Mouse (Mus musculus) granulocyte monocyte progenitor cell, adult 5-6 weeks (primary cell): ENCODE results near the gene Hist1h1d. TPM values are rescaled to one million over a fixed set of nuclear protein-coding genes. Genes with fewer than 3 reads are reported as not detected.

Experiments used
- ATAC-seq: replicated peaks from 2 replicates; pipeline ENCODE4 v1.8.0; 2016; ENCODE audit warnings: mild to moderate bottlenecking, moderate TSS enrichment, inconsistent platforms; ENCODE audit not compliant: poor library complexity, severe bottlenecking
- total RNA-seq, 2 experiments: library from RNA; stranded (forward) in 1 of 2; stranded (reverse) in 1 of 2; fragments of 200-712, 200-1000 nt in 1 of 2; fragments of >200 nt in 1 of 2; fragmentation: Nextera tagmentation in 1 of 2; gene quantifications; 2 replicates each; pipeline ENCODE4 v1.2.3; 2014 to 2017

Hist1h1d gene
- total RNA-seq (2014; fragmentation: Nextera tagmentation) (13.1 and 13.2 TPM in 2 replicates), total RNA-seq (2017) (109 and 113 TPM in 2 replicates)

DNA sequence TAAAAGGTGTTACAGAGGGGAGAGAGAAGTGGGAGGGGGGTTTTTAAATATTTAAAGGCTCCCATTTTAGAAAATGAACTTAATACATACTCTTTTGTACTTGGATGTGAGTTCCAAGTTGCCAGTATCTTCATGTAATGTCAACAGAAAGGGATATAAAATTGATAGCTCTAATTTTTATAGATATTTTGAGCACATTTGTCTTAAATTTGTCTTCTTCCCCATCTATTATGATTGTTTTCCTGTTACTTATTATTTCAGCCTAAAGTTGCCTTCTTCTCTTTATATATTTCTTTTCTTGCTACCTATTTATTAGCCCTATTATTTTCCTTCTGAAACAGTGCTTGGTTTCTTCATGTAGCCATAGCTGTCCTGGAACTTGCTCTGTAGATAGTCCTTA is at the start of gene Hist1h1d:
TSS of gene Hist1h1d (plus strand) at position 301 of the 400 bp plus-strand sequence.
- ATAC-seq: no peak

DNA sequence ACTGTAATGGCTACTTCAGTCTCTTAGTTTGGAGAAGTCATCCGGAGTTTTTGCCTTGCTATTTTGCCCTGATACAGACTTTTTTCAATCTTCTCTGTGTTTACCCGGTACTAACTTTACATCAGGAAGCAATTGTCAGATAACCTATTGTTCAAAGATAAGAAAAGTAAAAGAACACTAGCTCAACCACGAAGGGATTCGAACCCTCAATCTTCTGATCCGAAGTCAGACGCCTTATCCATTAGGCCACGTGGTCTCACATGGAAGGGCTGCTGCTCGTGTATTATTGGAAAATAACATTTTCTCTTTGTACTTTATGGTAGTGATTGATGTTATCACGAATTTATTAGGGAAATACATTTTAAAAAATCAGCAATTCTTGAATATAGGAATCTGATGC is 49.3 kb upstream of the Hist1h1d start:
- peak; percentile 49 for ATAC-seq

DNA sequence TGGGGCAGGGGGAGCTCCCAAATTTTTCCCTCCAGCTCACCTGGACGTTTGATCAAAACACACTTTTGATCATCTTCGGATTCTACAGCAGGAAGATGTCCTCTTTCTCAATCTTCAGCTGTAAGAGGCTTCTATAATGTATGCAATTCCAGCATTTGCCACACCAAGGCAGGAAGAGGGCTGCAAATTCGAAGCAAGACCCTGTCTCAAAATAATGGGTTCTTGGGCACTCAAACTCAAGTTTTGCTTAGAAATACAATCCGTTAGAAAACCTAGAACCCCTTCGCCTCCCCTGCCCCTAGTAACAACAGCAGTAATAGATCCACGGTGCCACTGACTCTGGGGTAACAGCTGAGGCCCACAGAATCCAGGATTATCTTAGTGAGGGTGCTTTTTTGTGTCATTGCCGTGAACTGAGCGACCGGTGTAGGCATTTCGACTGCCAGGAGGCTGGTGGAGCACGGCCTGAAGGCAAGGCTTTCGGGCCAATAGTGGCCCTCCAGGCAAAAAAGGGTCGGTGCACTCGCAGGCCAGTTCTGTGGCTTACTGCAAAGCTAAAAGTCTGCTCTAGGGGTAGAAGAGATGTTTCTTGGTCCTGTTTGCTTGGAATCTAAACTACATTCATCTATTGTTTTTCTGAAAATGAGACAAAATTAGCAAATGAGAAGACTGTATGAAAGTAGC is 47.3 kb upstream of the Hist1h1d start:
- no peak for ATAC-seq

DNA sequence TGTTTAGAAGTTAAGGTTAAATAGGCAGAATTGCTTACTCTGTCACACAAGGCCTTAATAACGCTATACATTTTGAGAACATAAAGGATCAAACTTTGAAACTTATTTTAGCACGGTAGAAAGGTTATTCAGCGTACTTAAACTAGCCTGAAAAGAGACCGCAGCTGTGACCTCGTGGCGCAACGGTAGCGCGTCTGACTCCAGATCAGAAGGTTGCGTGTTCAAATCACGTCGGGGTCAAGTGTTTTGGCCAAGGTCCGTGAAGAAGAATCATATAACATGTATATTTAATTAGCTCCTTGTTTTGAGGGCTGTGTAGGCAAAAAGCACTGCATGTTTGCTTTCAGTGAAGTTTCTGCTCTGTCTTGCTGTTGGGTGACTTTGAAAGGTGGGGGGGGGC is 46.7 kb upstream of the Hist1h1d start:
- ATAC-seq: 0 out of 2 replicates have a peak, but pooled peaks have one; percentile 13

DNA sequence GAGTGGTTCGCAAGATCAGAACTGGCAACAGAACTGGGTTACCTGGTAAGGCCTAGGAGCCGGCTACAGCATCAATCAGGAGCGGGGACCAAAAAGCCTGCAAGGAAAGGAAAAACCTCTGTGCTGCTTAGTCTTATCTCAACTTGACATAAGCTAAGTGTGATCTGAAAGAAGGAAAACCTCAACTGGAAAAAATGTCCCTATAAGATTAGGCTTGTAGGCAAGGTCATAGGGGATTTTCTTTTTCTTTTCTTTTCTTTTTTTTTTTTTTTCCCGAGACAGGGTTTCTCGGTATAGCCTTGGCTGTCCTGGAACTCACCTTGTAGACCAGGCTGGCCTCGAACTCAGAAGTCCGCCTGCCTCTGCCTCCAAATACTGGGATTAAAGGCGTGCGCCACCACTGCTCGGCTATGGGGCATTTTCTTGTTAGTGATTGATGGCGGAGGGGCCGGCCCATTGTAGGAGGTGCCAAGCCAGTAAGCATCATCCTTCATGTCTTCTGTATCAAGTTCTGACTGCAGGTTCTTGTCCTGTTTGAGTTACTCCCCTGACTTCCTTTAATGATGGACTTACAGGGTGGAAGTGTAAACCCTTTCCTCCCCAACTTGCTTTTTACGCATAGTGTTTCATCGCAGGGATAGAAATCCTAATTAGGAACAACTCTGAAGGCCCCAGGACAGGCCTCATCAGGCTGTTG is 46.1 kb upstream of the Hist1h1d start:
- ATAC-seq: no peak

DNA sequence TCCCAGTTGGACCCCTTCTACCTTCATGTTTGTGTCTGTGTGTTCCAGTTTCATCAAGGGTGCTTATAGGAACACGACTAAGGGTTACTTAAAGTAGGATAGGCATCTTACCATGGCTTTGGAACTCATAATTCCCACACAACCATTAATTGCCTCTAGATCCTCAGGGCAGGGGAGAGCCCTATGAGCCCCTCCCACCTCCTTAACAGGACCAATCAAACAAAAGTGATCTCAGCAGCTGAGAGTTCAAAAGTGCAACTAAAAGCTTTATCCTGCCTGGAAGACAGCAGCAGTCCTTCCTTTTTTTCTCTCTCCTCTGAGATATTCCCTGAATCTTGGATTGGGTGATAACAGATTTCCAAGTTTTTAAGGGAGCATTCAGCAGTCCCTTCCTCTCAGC is 42.9 kb upstream of the Hist1h1d start:
- no peak for ATAC-seq

DNA sequence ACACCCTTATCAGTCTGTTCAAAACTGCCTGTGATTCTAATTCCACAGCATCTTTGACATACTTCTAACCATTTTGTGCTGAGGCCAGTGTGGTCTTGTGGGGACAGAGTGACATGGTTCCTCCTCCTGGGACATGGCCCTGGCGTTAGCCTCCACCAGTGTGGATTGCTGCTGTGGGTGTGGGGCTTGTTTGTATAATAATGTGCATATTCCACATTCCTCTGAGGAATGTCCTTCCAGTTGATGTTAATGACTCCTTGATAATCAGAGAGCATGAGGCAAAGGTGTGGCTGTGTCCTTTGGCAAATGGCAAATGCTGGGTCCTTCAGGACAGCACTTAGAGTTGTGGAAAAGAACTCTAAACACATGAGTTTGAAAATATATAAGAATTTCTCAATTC is 39.5 kb upstream of the Hist1h1d start:
- no peak for ATAC-seq

DNA sequence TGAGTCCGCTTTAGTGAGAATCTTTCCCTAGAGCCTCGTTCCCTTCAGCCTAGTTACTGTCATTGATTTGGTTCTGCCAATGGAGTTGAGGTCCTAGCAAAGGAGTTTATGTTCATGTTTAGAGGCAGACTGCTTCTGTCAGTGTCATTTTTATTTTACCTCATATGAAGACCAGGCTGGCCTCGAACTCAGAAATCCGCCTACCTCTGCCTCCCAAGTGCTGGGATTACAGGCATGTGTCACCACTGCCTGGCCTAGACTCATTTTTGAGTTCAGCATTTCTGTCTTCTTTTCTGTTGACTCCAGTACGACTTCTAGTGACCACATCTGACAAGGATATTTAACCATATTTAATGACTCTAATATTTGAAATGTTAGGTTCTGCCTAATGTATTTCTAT is 37.8 kb upstream of the Hist1h1d start:
- ATAC-seq: no peak

DNA sequence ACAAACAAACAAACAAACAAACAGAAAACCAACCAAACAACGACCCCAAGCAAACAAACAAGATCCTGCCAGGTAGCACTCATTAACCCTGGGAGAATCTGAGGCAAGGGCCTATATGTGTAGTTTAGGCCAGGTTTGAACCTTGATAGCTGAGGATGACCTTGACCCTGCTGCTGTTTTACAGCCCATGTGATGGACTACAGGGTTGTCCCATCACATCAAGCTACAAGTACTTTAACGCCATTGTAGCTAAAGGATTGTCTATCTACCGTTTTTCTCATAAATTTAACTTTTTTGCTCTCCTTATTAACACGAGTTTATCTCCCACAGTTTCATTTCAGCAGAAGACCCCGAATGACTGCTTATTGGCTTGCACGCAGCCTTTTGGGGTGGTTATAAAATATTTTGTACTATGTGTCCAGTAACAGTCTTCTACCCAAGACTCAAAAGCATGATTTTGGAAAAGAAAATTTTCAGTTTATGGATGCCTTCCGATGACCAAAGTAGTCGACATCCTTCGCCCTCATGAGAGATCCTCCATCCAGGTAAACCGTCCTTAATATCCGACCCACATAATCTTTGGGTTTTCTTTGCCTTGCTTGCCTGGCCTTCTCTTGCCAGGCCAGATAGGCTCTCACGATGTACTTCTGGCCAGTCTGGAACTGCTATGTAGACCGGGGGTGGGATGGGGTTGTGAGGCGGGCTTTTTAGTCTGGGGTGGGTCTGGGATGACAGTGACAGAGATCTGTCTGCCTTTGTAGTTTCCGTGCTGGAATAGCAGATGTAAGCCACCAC is 37.0 kb upstream of the Hist1h1d start:
- no peak for ATAC-seq

DNA sequence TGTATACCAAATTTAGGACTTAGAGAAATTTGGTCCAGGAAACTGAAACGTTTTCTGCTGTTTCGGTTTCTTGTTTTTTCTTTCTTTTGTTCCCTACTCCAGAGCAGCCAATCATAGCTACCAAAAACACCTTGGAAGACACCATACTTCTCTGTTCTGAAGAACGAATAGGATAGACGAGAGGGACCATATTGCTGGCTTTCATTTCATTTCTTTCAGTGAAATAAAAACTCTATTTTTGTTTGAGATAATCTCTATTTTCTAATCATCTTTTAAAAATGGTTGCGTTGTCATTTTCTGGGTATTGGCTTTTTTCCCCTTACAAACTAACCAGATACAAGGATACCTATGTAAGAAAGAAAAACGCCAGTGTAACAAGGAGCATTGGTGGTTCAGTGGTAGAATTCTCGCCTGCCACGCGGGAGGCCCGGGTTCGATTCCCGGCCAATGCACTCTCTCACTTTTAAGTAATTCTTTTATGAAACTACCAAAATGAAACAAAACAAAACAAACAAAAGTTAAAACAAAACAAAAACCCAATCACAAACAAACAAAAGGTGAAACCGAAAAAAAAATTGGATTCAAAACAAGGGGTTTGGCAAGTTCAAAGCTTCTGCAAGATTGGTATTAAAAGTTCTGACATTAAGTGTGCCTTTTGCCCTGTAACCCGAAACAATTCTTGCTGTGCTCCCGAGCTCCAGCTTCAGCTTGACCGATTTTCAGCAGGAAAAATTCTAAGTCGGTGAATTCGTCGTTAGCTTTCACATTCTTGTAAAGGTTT is 36.0 kb upstream of the Hist1h1d start:
- peak; percentile 28; the same call in 1 of the 2 replicates for ATAC-seq

DNA sequence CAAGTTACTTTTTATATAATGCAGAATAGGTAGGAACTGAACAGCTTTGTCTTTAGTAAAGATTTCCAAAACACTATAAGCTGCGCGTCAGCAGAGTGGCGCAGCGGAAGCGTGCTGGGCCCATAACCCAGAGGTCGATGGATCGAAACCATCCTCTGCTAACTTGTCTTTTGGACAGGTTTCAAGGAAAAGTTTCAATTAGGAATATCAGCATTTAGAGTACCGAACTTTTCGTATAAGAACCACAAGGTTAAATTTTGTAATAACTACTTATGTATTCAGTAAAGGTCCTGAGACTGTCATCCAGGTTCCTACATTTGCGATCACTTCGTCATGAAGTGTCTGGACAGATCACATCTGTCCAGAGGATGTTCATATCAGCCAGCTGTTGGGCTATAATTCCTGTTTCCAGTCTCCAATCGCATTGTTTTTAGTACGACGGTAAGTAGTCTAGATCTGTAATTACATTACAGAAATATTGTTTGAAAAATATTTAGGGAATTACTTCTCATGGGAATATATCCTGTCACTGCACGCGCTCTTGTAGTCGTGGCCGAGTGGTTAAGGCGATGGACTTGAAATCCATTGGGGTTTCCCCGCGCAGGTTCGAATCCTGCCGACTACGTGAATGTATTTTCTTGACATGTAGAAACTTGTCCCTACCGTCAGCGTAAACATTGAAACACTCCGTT is 35.3 kb upstream of the Hist1h1d start:
- ATAC-seq: peak; percentile 36

DNA sequence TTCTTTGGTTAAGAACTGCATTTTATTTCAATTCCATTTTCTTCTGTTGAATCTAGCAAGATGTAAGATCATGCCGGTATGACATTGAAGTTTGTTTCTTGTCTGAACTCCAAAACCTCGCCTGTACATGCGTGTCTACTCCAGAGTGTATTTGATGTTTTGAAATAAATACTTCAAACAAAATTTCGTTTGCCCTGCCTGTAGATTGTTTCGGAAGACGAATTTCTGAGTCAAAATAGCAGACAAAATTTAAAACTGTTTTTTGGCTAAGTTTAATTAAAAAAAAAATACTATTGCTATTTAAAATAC is 34.8 kb upstream of the Hist1h1d start:
- no peak for ATAC-seq

DNA sequence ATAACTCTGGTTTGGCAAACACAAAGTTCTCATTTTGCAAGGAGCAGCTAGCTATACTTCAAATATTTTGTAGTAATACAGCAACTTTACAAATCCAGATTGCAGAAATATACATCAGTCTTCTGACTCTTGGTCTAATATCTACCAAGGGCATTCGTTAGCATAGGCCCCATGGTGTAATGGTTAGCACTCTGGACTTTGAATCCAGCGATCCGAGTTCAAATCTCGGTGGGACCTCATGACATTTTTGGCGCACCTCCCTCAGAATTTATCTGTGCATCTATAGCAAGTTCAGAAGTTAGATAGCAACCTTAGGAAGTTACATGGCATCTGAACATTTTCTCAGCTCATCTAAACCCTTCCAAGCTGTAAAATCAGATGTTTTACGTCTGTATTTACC is 34.2 kb upstream of the Hist1h1d start:
- ATAC-seq: peak; percentile 51

DNA sequence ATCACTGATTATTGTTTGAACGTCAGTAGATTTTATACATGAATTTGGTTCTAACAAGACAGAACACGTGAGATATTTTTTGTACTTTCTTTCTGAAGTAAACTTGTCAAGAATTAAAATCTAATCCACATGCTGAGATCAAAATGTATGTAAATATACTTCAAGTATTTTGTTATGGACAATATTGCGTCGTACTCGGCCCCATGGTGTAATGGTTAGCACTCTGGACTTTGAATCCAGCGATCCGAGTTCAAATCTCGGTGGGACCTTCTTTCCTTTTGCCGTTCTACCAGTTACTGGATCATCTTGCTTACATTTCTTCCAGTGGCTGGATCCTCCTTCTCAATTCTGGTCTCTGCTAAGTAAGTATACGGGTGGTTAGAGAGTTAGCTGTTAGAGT is 33.6 kb upstream of the Hist1h1d start:
- peak; percentile 21 for ATAC-seq

DNA sequence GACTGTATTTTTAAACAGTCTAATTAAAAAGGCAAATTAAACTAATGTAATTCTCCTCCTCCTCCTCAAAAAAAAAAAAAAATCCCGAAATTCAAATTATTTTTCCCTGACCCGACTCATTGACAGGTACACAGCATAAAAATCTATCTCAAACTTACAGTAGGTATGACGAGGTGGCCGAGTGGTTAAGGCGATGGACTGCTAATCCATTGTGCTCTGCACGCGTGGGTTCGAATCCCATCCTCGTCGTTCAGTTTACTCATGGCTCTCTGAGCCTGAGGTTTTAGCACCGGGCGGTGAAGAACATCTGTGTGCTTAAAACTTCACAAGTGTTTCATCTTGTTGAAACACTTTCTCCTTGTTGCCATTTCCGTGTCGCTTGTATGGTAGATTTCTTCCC is 31.4 kb upstream of the Hist1h1d start:
- ATAC-seq: peak; percentile 17; the same call in 1 of the 2 replicates

DNA sequence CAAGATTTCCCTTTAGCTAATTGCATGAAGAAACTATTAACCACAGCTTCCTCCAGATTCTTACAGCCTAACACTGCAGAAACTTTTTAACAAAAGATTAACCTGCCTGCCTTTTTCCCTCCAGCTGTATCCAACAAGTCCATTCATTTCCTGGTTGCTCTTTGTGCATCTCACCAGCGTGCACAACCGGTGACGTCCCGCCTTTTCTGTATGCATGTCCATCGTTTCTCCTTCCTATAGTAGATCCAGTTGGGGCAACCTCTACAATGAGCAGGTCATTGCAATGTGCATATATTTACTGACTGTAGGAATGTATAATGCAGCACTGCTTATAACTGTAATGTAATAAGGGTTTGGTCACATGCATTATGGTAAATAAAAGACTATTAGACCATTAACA is 29.1 kb upstream of the Hist1h1d start:
- ATAC-seq: no peak

DNA sequence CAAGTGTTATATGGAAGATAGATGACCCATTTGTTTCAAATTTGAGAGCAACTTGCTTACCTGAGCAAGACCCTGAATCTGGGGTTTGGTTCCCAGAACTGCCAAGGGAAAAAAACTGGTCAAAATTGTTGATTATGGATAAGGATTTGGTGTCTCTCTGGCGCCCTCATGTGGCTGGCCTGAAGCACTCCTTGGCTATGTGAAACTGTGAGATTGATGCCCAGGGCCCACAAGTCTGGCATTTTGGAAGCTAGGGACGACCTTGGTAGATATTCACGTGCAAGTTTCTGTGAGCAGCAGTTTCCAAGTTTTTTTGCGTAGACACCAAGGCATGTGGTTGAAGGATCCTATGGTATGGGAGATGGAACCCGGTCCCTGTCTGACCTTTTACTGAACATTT is 28.4 kb upstream of the Hist1h1d start:
- ATAC-seq: peak; percentile 60

DNA sequence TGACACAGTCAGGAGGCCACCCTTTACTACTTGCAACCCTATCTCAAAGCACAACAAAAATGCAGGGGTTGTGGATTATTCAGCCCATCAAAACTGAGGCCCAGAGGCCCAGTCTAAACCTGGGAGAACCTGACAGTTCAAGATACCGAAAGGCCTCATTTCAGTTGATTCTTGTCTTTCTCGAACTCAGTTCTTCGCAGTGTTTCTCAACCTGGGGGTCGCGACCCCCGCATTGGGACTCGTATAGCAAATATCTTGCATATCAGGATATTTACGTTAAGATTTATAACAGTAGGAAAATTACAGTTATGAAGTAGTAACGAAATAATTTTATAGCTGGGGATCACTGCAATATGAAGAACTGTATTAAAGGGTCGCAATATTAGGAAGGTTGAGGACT is 27.2 kb upstream of the Hist1h1d start:
- no peak for ATAC-seq

DNA sequence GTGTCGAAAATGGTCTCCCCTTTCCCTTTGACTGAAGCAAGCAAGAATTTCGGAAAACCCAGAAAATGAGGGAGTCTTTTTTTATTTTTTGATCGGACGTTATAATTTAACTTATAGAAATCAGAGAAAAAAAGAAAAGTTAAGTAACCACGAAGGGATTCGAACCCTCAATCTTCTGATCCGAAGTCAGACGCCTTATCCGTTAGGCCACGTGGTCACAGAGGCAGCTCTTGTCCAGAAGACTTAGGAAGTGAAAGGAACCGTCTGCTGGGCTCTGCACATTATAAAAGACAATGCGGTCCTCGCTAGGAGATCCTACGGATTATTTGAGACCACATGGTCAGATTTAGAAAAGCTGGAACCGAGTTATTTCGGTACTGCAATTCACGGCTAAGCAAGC is 26.8 kb upstream of the Hist1h1d start:
- peak; percentile 35 for ATAC-seq

DNA sequence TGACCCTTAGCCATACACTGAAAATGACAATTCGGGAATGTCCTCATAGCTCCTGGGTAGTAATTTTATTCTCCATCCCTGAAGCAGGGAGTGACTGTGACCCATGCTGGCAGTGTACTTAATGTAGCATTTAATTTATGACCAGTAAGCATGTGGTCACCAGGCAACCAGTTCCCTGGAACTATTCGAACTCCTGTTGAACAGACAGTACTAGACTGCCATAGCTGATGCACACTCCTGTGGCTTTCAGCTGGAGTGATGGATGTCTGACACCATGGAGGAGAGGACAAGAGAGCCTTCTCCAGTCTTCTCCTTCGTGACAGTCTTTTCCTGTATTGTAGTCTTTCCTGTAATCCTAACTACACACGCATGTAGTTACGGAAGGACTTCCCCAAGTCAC is 24.1 kb upstream of the Hist1h1d start:
- no peak for ATAC-seq
